In the genomic region with DNA sequence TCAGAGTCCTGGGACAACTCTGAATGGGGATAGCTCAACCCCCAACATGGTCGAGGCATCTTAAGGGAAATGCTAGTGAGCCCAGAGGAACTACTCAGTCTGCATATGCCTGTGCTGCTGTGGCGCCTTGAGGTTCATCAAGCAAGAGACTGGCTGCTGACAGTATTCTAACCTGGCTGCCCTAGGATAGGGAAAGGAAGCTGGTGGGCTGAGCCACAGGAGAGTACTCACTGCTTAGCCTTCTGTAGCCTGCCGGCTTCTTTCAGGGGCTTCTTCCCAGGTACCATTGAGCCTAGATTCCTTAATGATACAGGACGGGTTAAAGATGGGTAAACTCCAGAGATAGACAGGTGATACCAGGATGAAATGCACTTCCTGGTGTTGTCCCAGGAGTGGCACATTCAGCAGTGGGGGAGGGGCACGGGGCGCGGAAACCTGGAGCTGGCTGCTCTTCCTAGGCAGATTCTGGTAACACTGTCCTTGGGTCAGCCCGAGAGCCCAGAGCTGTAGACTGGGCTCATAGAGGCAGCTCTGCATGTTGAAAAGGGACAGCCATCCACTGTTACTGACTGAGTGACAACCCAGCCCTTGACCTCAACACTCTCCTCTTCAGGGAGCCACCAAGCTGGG, we compare ENCODE assay signal across 11 mouse cellular contexts. TPM values are rescaled to one million over a fixed set of nuclear protein-coding genes. Genes with fewer than 3 reads are reported as not detected.
DNase-seq lines count a peak whose midpoint lies in the region; ATAC-seq and TF ChIP-seq lines count a peak whose summit lies in the region.
"Had no signal": no experiment of that assay in that cellular context is flagged by ENCODE, and none has a peak within 500 bp of the region (broad histone marks: within the 10 kb centered on the region; RNA-seq: fewer than 3 reads in every experiment).

No protein-coding gene starts in this region.

- no peak for DNase-seq in neural tube, embryonic 11.5 days (ENCODE audit: low spot score)
- DNase-seq in neural tube, embryonic 10.5 days (ENCODE audit: extremely low spot score, low spot score): no peak
- no peak for DNase-seq in thymus, adult 2 months
- DNase-seq: kidney, postnatal 10 days; lung, embryonic 14.5 days; thymus, postnatal 25 days had no signal

- peaks cover 10% of the 10 kb centered on the region; the same call in 1 of the 2 replicates for H3K4me1 ChIP-seq in neural tube, embryonic 11.5 days (ENCODE audit: control insufficient read depth, insufficient read depth, low read length)
- peaks cover 13% of the 10 kb centered on the region for H3K4me1 ChIP-seq in embryonic facial prominence, embryonic 15.5 days
- peaks cover 38% of the 10 kb centered on the region for H3K4me1 ChIP-seq in hindbrain, embryonic 16.5 days (ENCODE audit: control insufficient read depth, insufficient read depth, low read depth, low read length)
- H3K4me1 ChIP-seq in neural tube, embryonic 15.5 days: peaks cover 51% of the 10 kb centered on the region
- H3K4me1 ChIP-seq in thymus, adult 2 months (replicated peaks; ENCODE audit: control insufficient read depth, insufficient read depth, low read length): no peaks in the 10 kb centered on the region

- WGBS in neural tube, embryonic 11.5 days: 22% methylated on average over 8 of the region's 8 CpGs
- 24% methylated on average over 8 of the region's 8 CpGs for WGBS in embryonic facial prominence, embryonic 15.5 days
- 14% methylated on average over 8 of the region's 8 CpGs for whole genome bisulfite sequencing in hindbrain, embryonic 16.5 days
- WGBS in neural tube, embryonic 15.5 days: 12% methylated on average over 8 of the region's 8 CpGs
- 32% methylated on average over 8 of the region's 8 CpGs for WGBS in thymus, adult 2 months

- no peak overlapping the region for H3K9ac ChIP-seq in neural tube, embryonic 11.5 days (ENCODE audit: low read length)
- no peak overlapping the region for H3K9ac ChIP-seq in embryonic facial prominence, embryonic 15.5 days
- H3K9ac ChIP-seq in hindbrain, embryonic 16.5 days (ENCODE audit: low read depth, low read length): peak overlapping the region; percentile 93
- peak overlapping the region; percentile 83 for H3K9ac ChIP-seq in neural tube, embryonic 15.5 days (replicated peaks)
- H3K9ac ChIP-seq: heart, embryonic 13.5 days; lung, embryonic 14.5 days had no signal

- peak overlapping the region; percentile 71 for H3K4me3 ChIP-seq in neural tube, embryonic 11.5 days (ENCODE audit: low read depth, low read length)
- H3K4me3 ChIP-seq in embryonic facial prominence, embryonic 15.5 days (replicated peaks): peak overlapping the region; percentile 55; the same call in 1 of the 2 replicates
- H3K4me3 ChIP-seq in hindbrain, embryonic 16.5 days (ENCODE audit: low read length): peak overlapping the region; percentile 90
- H3K4me3 ChIP-seq in neural tube, embryonic 15.5 days (replicated peaks): peak overlapping the region; percentile 78
- no peak overlapping the region for H3K4me3 ChIP-seq in thymus, adult 2 months (ENCODE audit: control insufficient read depth, insufficient read depth, low read length)

- H3K4me2 ChIP-seq in neural tube, embryonic 11.5 days (ENCODE audit: low read depth): peak overlapping the region; percentile 87
- H3K4me2 ChIP-seq in embryonic facial prominence, embryonic 15.5 days (replicated peaks): peak overlapping the region; percentile 6; the same call in 1 of the 2 replicates
- H3K4me2 ChIP-seq in hindbrain, embryonic 16.5 days (ENCODE audit: low read length): peak overlapping the region; percentile 76
- peak overlapping the region; percentile 72 for H3K4me2 ChIP-seq in neural tube, embryonic 15.5 days

- no peaks in the 10 kb centered on the region for H3K9me3 ChIP-seq in neural tube, embryonic 11.5 days (ENCODE audit: control insufficient read depth, low read length)
- H3K9me3 ChIP-seq in embryonic facial prominence, embryonic 15.5 days (replicated peaks): no peaks in the 10 kb centered on the region
- no peaks in the 10 kb centered on the region for H3K9me3 ChIP-seq in hindbrain, embryonic 16.5 days (ENCODE audit: control insufficient read depth, low read length)
- no peaks in the 10 kb centered on the region for H3K9me3 ChIP-seq in neural tube, embryonic 15.5 days (replicated peaks)
- H3K9me3 ChIP-seq: heart, embryonic 13.5 days had no signal

- peaks cover 15% of the 10 kb centered on the region for H3K27me3 ChIP-seq in neural tube, embryonic 11.5 days (ENCODE audit: control insufficient read depth, insufficient read depth, low read length)
- peaks cover 84% of the 10 kb centered on the region for H3K27me3 ChIP-seq in embryonic facial prominence, embryonic 15.5 days
- no peaks in the 10 kb centered on the region for H3K27me3 ChIP-seq in hindbrain, embryonic 16.5 days (replicated peaks; ENCODE audit: control insufficient read depth, insufficient read depth, low read length)
- 0 out of 2 replicates have a peak, but pooled peaks cover 4% of the 10 kb centered on the region for H3K27me3 ChIP-seq in neural tube, embryonic 15.5 days (replicated peaks)
- no peaks in the 10 kb centered on the region; the same call in 1 of the 2 replicates for H3K27me3 ChIP-seq in thymus, adult 2 months (ENCODE audit: control insufficient read depth, insufficient read depth, low read length)

- H3K36me3 ChIP-seq in neural tube, embryonic 11.5 days (ENCODE audit: control insufficient read depth, insufficient read depth, low read length): no peaks in the 10 kb centered on the region
- no peaks in the 10 kb centered on the region for H3K36me3 ChIP-seq in embryonic facial prominence, embryonic 15.5 days
- no peaks in the 10 kb centered on the region for H3K36me3 ChIP-seq in hindbrain, embryonic 16.5 days (ENCODE audit: control insufficient read depth, insufficient read depth, low read length)
- H3K36me3 ChIP-seq in neural tube, embryonic 15.5 days: no peaks in the 10 kb centered on the region
- no peaks in the 10 kb centered on the region for H3K36me3 ChIP-seq in thymus, adult 2 months (ENCODE audit: control insufficient read depth, insufficient read depth, low read length)
- H3K36me3 ChIP-seq: heart, embryonic 13.5 days had no signal

- no peak for TF ChIP-seq POLR2A in thymus, adult 2 months (IDR thresholded peaks at IDR 0.05; ENCODE audit: control insufficient read depth, extremely low read depth, insufficient read depth, low read length, poor library complexity)

- no peak overlapping the region for H3K27ac ChIP-seq in neural tube, embryonic 11.5 days (ENCODE audit: low read depth, low read length)
- no peak overlapping the region for H3K27ac ChIP-seq in embryonic facial prominence, embryonic 15.5 days (replicated peaks)
- peak overlapping the region; percentile 53; the same call in 1 of the 2 replicates for H3K27ac ChIP-seq in hindbrain, embryonic 16.5 days (ENCODE audit: low read depth, low read length)
- peak overlapping the region; percentile 86 for H3K27ac ChIP-seq in neural tube, embryonic 15.5 days (replicated peaks)
- H3K27ac ChIP-seq in thymus, adult 2 months (ENCODE audit: control insufficient read depth, insufficient read depth, low read length): no peak overlapping the region
- H3K27ac ChIP-seq: heart, embryonic 13.5 days had no signal

- no peak for TF ChIP-seq CTCF in thymus, adult 2 months (IDR thresholded peaks at IDR 0.05; ENCODE audit: borderline replicate concordance, control insufficient read depth, extremely low read depth, insufficient read depth, low read length, poor library complexity)

- ATAC-seq in neural tube, embryonic 11.5 days (ENCODE audit: insufficient read depth, low FRiP score, low TSS enrichment): no peak
- no peak for ATAC-seq in embryonic facial prominence, embryonic 15.5 days (ENCODE audit: insufficient number of reproducible peaks, low FRiP score, low TSS enrichment, low read depth)
- no peak for ATAC-seq in hindbrain, embryonic 16.5 days
- no peak for ATAC-seq in neural tube, embryonic 15.5 days (ENCODE audit: low FRiP score)
- ATAC-seq in frontal cortex, adult (ENCODE audit: low TSS enrichment): no peak

RNA-seq across cellular contexts. Expression of a gene that starts 1.7 kb away (rescaled TPM):
- 9.4 and 9.7 TPM in 2 replicates for polyA plus RNA-seq in neural tube, embryonic 11.5 days (2014; fragmentation: Nextera tagmentation; extraction: Ambion mirVana)
- 4.0 and 4.1 TPM in 2 replicates for polyA plus RNA-seq in embryonic facial prominence, embryonic 15.5 days (2015; fragmentation: Nextera tagmentation; extraction: Ambion mirVana)
- 27.8 and 28.3 TPM in 2 replicates for polyA plus RNA-seq in hindbrain, embryonic 16.5 days (2015; fragmentation: Nextera tagmentation; extraction: Ambion mirVana)
- 26.5 and 30.1 TPM in 2 replicates for polyA plus RNA-seq in neural tube, embryonic 15.5 days (2015; fragmentation: Nextera tagmentation; extraction: Ambion mirVana)
- polyA plus RNA-seq in thymus, adult 2 months (2012; rRNA removed): 1.1 and 1.2 TPM in 2 replicates

Comparison
In these comparisons a context has a peak if more than half of its experiments do, and no peak if none do; other contexts are left out.
1. H3K27ac ChIP-seq: peak in hindbrain, embryonic 16.5 days (single experiment) and neural tube, embryonic 15.5 days (single experiment); none in neural tube, embryonic 11.5 days (single experiment), embryonic facial prominence, embryonic 15.5 days (single experiment) and thymus, adult 2 months (single experiment).
2. H3K9ac ChIP-seq: peak in hindbrain, embryonic 16.5 days (single experiment) and neural tube, embryonic 15.5 days (single experiment); none in neural tube, embryonic 11.5 days (single experiment) and embryonic facial prominence, embryonic 15.5 days (single experiment).
3. H3K4me2 ChIP-seq: peak in every context shown above with its lines; median percentile 87 in neural tube, embryonic 11.5 days; 76 in hindbrain, embryonic 16.5 days; 72 in neural tube, embryonic 15.5 days; 6 in embryonic facial prominence, embryonic 15.5 days.